Mouse (Mus musculus) forebrain, embryonic 14.5 days (tissue): ENCODE data around the gene Sipa1l2. TPM values are rescaled to one million over a fixed set of nuclear protein-coding genes. Genes with fewer than 3 reads are reported as not detected.
A peak's percentile ranks its signal among the peaks of the same experiment; 100 is the strongest.

Experiments
- ATAC-seq: fragments of 200-750 bp; cut with Nextera tagmentation; 2 replicates; pipeline ENCODE4 v1.8.0; 2017; ENCODE audit warnings: mild to moderate bottlenecking, moderate library complexity
- DNase-seq: peaks from one replicate; pipeline ENCODE4 v3.0.0-alpha.2; 2015; ENCODE audit warnings: low spot score
- H3K27ac ChIP-seq: fragments of 300-500 bp; sonication (generic); 2 replicates; pipeline ENCODE4 v1.5.1; 2014; ENCODE audit warnings: low read depth, mild to moderate bottlenecking, control low read depth, low read length, moderate library complexity
- H3K27me3 ChIP-seq: fragments of 300-500 bp; sonication (generic); replicated peaks from 2 replicates; pipeline ENCODE4 v1.6.1; 2014; ENCODE audit warnings: low read length, control low read depth, mixed read lengths; ENCODE audit not compliant: control insufficient read depth, insufficient read depth
- H3K36me3 ChIP-seq: fragments of 300-500 bp; sonication (generic); 2 replicates; pipeline ENCODE4 v1.6.1; 2014; ENCODE audit warnings: low read length, control low read depth; ENCODE audit not compliant: control insufficient read depth, insufficient read depth
- H3K4me1 ChIP-seq: fragments of 300-500 bp; sonication (generic); 2 replicates; pipeline ENCODE4 v1.6.1; 2014; ENCODE audit warnings: antibody characterized with exemption, low read length, control low read depth; ENCODE audit not compliant: control insufficient read depth, insufficient read depth
- H3K4me2 ChIP-seq: fragments of 300-500 bp; sonication (generic); 2 replicates; pipeline ENCODE4 v1.6.1; 2014; ENCODE audit warnings: mild to moderate bottlenecking, control low read depth, low read length
- H3K4me3 ChIP-seq: fragments of 300-500 bp; sonication (generic); 2 replicates; pipeline ENCODE4 v1.5.1; 2014; ENCODE audit warnings: low read depth, low read length, control low read depth
- H3K9ac ChIP-seq: fragments of 300-500 bp; sonication (generic); 2 replicates; pipeline ENCODE4 v1.6.1; 2014; ENCODE audit warnings: mild to moderate bottlenecking, low read length, control low read depth, moderate library complexity
- H3K9me3 ChIP-seq: fragments of 300-500 bp; sonication (generic); replicated peaks from 2 replicates; pipeline ENCODE4 v1.6.1; 2016; ENCODE audit warnings: low read length, control low read depth, mixed read lengths; ENCODE audit not compliant: control insufficient read depth
- WGBS: fragments of 180-500 bp; shearing (Covaris S2); extraction: QIAGEN DNeasy Blood & Tissue Kit; methylation state at CpG from one replicate; pipeline ENCODE4 v1.1.7; 2014; 5-methylcytosine and 5-hydroxymethylcytosine counted together
- polyA plus RNA-seq: library from polyadenylated mRNA; unstranded; fragments of >200 nt; fragmentation: Nextera tagmentation; extraction: Ambion mirVana; gene quantifications from 2 replicates; pipeline ENCODE4 v1.2.1, GENCODE M21; 2014

The Sipa1l2 gene
- polyA plus RNA-seq, 1 experiment from 2014 or later = 15.5 TPM

GRCm38 (mm10) chr8:125532177-125532576, 37.4 kb downstream of the Sipa1l2 start:
- Histone ChIP-seq H3K27ac (no peak overlapping the region), H3K9ac (no peak overlapping the region), H3K4me2 (no peak overlapping the region), H3K9me3 (no peaks in the 10 kb centered on the region), H3K36me3 (peaks cover 4% of the 10 kb centered on the region; the same call in 1 of the 2 replicates), H3K27me3 (no peaks in the 10 kb centered on the region), H3K4me3 (no peak overlapping the region), H3K4me1 (peaks cover 61% of the 10 kb centered on the region)
- no peak for ATAC-seq
- DNase-seq = no peak
- 47% methylated on average over 7 of the region's 7 CpGs for WGBS

GRCm38 (mm10) chr8:125531640-125532039, 38.0 kb downstream of the Sipa1l2 start:
- H3K27me3 ChIP-seq = no peaks in the 10 kb centered on the region
- H3K4me1 ChIP-seq = peaks cover 66% of the 10 kb centered on the region
- WGBS = 73% methylated on average over 1 of the region's 1 CpGs
- no peak overlapping the region for H3K4me2 ChIP-seq
- no peaks in the 10 kb centered on the region for H3K9me3 ChIP-seq
- H3K4me3 ChIP-seq = no peak overlapping the region
- ATAC-seq (no peak), DNase-seq (no peak)
- H3K27ac ChIP-seq = no peak overlapping the region; the same call in 1 of the 2 replicates
- no peaks in the 10 kb centered on the region for H3K36me3 ChIP-seq
- H3K9ac ChIP-seq = no peak overlapping the region

GRCm38 (mm10) chr8:125531088-125531438, 38.5 kb downstream of the Sipa1l2 start:
- H3K9ac ChIP-seq = no peak overlapping the region
- no peaks in the 10 kb centered on the region for H3K27me3 ChIP-seq
- 38% methylated on average over 6 of the region's 6 CpGs for WGBS
- DNase-seq = peak; percentile 58
- H3K27ac ChIP-seq = no peak overlapping the region; the same call in 1 of the 2 replicates
- no peaks in the 10 kb centered on the region for H3K9me3 ChIP-seq
- H3K4me2 ChIP-seq = no peak overlapping the region
- H3K4me3 ChIP-seq = no peak overlapping the region
- H3K36me3 ChIP-seq = no peaks in the 10 kb centered on the region
- no peak for ATAC-seq
- peaks cover 72% of the 10 kb centered on the region for H3K4me1 ChIP-seq

- no peaks in the 10 kb centered on the region for H3K9me3 ChIP-seq
- no peak overlapping the region for H3K4me2 ChIP-seq
- peak; percentile 53 for DNase-seq
- H3K36me3 ChIP-seq = no peaks in the 10 kb centered on the region
- WGBS = 41% methylated on average over 15 of the region's 15 CpGs
- H3K27ac ChIP-seq = no peak overlapping the region
- H3K9ac ChIP-seq = no peak overlapping the region
- no peak overlapping the region for H3K4me3 ChIP-seq
- ATAC-seq = no peak
- H3K4me1 ChIP-seq = peaks cover 77% of the 10 kb centered on the region
- no peaks in the 10 kb centered on the region for H3K27me3 ChIP-seq
Measured at GRCm38 (mm10) chr8:125530187-125531087, 39.2 kb downstream of the Sipa1l2 start.

- H3K9ac ChIP-seq = no peak overlapping the region
- H3K4me1 ChIP-seq = peaks cover 77% of the 10 kb centered on the region
- no peaks in the 10 kb centered on the region for H3K27me3 ChIP-seq
- H3K9me3 ChIP-seq = no peaks in the 10 kb centered on the region
- H3K27ac ChIP-seq = no peak overlapping the region
- no peak overlapping the region for H3K4me2 ChIP-seq
- H3K4me3 ChIP-seq = no peak overlapping the region
- WGBS = 19% methylated on average over 6 of the region's 6 CpGs
- ATAC-seq (peak; percentile 51), DNase-seq (peak; percentile 54)
- no peaks in the 10 kb centered on the region for H3K36me3 ChIP-seq
Measured at GRCm38 (mm10) chr8:125529019-125529418, 40.6 kb downstream of the Sipa1l2 start.

GRCm38 (mm10) chr8:125527941-125528340, 41.7 kb downstream of the Sipa1l2 start:
- H3K27ac ChIP-seq = no peak overlapping the region
- WGBS = 57% methylated on average over 3 of the region's 3 CpGs
- H3K4me1 ChIP-seq = peaks cover 76% of the 10 kb centered on the region
- no peak overlapping the region for H3K4me2 ChIP-seq
- no peak overlapping the region for H3K9ac ChIP-seq
- DNase-seq = no peak
- H3K4me3 ChIP-seq = no peak overlapping the region
- no peak for ATAC-seq
- no peaks in the 10 kb centered on the region for H3K9me3 ChIP-seq
- H3K36me3 ChIP-seq = no peaks in the 10 kb centered on the region
- no peaks in the 10 kb centered on the region for H3K27me3 ChIP-seq

GRCm38 (mm10) chr8:125526999-125527398, 42.6 kb downstream of the Sipa1l2 start:
- H3K4me3 ChIP-seq = no peak overlapping the region
- peak; percentile 58; the same call in 1 of the 2 replicates for ATAC-seq
- no peaks in the 10 kb centered on the region for H3K36me3 ChIP-seq
- no peak overlapping the region for H3K9ac ChIP-seq
- 10% methylated on average over 7 of the region's 7 CpGs for WGBS
- peak; percentile 60 for DNase-seq
- peaks cover 71% of the 10 kb centered on the region for H3K4me1 ChIP-seq
- no peaks in the 10 kb centered on the region for H3K9me3 ChIP-seq
- H3K4me2 ChIP-seq = peak overlapping the region; percentile 20; the same call in 1 of the 2 replicates
- no peaks in the 10 kb centered on the region for H3K27me3 ChIP-seq
- no peak overlapping the region for H3K27ac ChIP-seq

- no peak for ATAC-seq
- H3K9me3 ChIP-seq = no peaks in the 10 kb centered on the region
- H3K4me2 ChIP-seq = peak overlapping the region; percentile 20; the same call in 1 of the 2 replicates
- no peak overlapping the region for H3K4me3 ChIP-seq
- H3K4me1 ChIP-seq = peaks cover 71% of the 10 kb centered on the region
- 42% methylated on average over 7 of the region's 7 CpGs for WGBS
- H3K9ac ChIP-seq = no peak overlapping the region
- no peaks in the 10 kb centered on the region for H3K36me3 ChIP-seq
- no peak overlapping the region for H3K27ac ChIP-seq
- no peak for DNase-seq
- H3K27me3 ChIP-seq = no peaks in the 10 kb centered on the region
Measured at GRCm38 (mm10) chr8:125526582-125526981, 43.0 kb downstream of the Sipa1l2 start.

GRCm38 (mm10) chr8:125524479-125524878, 45.1 kb downstream of the Sipa1l2 start:
- Histone ChIP-seq H3K27ac (no peak overlapping the region), H3K4me1 (peaks cover 53% of the 10 kb centered on the region), H3K9ac (no peak overlapping the region), H3K9me3 (no peaks in the 10 kb centered on the region), H3K27me3 (no peaks in the 10 kb centered on the region), H3K4me3 (no peak overlapping the region), H3K4me2 (no peak overlapping the region), H3K36me3 (no peaks in the 10 kb centered on the region)
- 85% methylated on average over 2 of the region's 2 CpGs for WGBS
- ATAC-seq (no peak), DNase-seq (no peak)
